Mouse (Mus musculus) kidney, adult 2 months (tissue): ENCODE data around the gene Tmem191c. TPM values are rescaled to one million over a fixed set of nuclear protein-coding genes. Genes with fewer than 3 reads are reported as not detected.

Source experiments
- DNase-seq: peaks from one replicate; pipeline ENCODE4 v3.0.0; 2021
- H3K27ac ChIP-seq: fragments of 200-500 bp; 2 replicates; pipeline ENCODE4 v1.5.1; 2012; ENCODE audit warnings: low read depth, low read length, control low read depth, inconsistent platforms; ENCODE audit not compliant: insufficient read depth
- H3K27me3 ChIP-seq: fragments of 200-500 bp; replicated peaks from 2 replicates; pipeline ENCODE4 v1.6.1; 2012; ENCODE audit warnings: mild to moderate bottlenecking, moderate library complexity, low read length, inconsistent platforms; ENCODE audit not compliant: control insufficient read depth, insufficient read depth
- H3K36me3 ChIP-seq: fragments of 200-500 bp; 2 replicates; pipeline ENCODE4 v1.6.1; 2012; ENCODE audit warnings: mild to moderate bottlenecking, moderate library complexity, low read length, inconsistent platforms; ENCODE audit not compliant: control insufficient read depth, insufficient read depth
- H3K4me1 ChIP-seq: fragments of 200-500 bp; 2 replicates; pipeline ENCODE4 v1.6.1; 2011; ENCODE audit warnings: low read length; ENCODE audit not compliant: control insufficient read depth, insufficient read depth
- H3K4me3 ChIP-seq: fragments of 200-500 bp; 2 replicates; pipeline ENCODE4 v1.5.1; 2011; ENCODE audit warnings: mild to moderate bottlenecking, low read depth, low read length, control low read depth; ENCODE audit not compliant: insufficient read depth
- CTCF ChIP-seq: fragments of 200-500 bp; conservative IDR thresholded peaks from 2 replicates; pipeline ENCODE4 v1.5.1; 2011; ENCODE audit warnings: low read depth, mild to moderate bottlenecking, control low read depth, low read length, moderate library complexity, mixed read lengths; ENCODE audit not compliant: insufficient read depth, insufficient read length
- POLR2A ChIP-seq: fragments of 200-500 bp; IDR thresholded peaks from one replicate; pipeline ENCODE4 v1.6.1; 2011; ENCODE audit warnings: low read depth, low read length, control low read depth
- WGBS: fragments of 180-500 bp; shearing (Covaris S2); methylation state at CpG from one replicate; pipeline ENCODE4 v1.1.7; 2018; 5-methylcytosine and 5-hydroxymethylcytosine counted together
- polyA plus RNA-seq: library from polyadenylated mRNA; depleted of rRNA; stranded (reverse); fragments of >200 nt; gene quantifications from 2 replicates; pipeline ENCODE4 v1.2.3, GENCODE M21; 2012

Tmem191c gene
- polyA plus RNA-seq, 1 experiment, result 7.7 TPM

GRCm38 (mm10) chr16:17261341-17261740 is 14.5 kb upstream of the Tmem191c start:
- no peak for DNase-seq
- no peaks in the 10 kb centered on the region for H3K27me3 ChIP-seq
- H3K27ac ChIP-seq, result no peak overlapping the region
- no peaks in the 10 kb centered on the region for H3K4me1 ChIP-seq
- no peaks in the 10 kb centered on the region for H3K36me3 ChIP-seq
- H3K4me3 ChIP-seq, result no peak overlapping the region
- 73% methylated on average over 1 of the region's 1 CpGs for WGBS
- TF ChIP-seq POLR2A (no peak), CTCF (no peak)

- WGBS, result 70% methylated on average over 3 of the region's 3 CpGs
- TF ChIP-seq POLR2A, result no peak
- no peak for TF ChIP-seq CTCF
- no peaks in the 10 kb centered on the region for H3K27me3 ChIP-seq
- H3K27ac ChIP-seq, result no peak overlapping the region
- no peak for DNase-seq
- no peak overlapping the region for H3K4me3 ChIP-seq
- H3K4me1 ChIP-seq, result no peaks in the 10 kb centered on the region
- no peaks in the 10 kb centered on the region for H3K36me3 ChIP-seq
Observed at GRCm38 (mm10) chr16:17266113-17266512, 9.8 kb upstream of the Tmem191c start.

GRCm38 (mm10) chr16:17267937-17268336 is 7.9 kb upstream of the Tmem191c start:
- no peak overlapping the region for H3K4me3 ChIP-seq
- no peak overlapping the region for H3K27ac ChIP-seq
- no peaks in the 10 kb centered on the region for H3K4me1 ChIP-seq
- TF ChIP-seq CTCF, result no peak
- TF ChIP-seq POLR2A, result no peak
- H3K27me3 ChIP-seq, result no peaks in the 10 kb centered on the region
- DNase-seq, result no peak
- whole genome bisulfite sequencing, result 72% methylated on average over 5 of the region's 5 CpGs
- H3K36me3 ChIP-seq, result no peaks in the 10 kb centered on the region

DNA sequence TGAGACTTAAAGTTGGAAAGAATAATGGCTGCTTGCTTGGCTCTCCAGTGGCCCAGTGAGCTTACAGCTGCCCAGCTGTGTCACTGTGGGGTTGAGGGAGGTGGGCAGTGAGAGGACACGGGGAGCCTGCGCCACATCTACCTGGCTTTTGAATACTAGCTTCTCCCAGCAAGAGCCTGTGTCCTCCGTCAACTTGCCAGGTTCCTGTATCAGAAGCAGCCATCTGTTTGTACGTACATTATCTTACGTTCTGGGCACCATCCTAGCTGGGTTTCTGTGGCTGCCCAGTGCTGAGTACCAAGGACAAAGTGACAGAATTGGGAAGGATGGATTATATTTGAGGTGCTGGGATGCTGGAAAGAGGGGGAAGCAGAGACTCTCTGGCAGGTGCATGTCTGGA is 6.0 kb upstream of the Tmem191c start:
- WGBS, result 91% methylated on average over 5 of the region's 5 CpGs
- Histone ChIP-seq H3K27me3 (no peaks in the 10 kb centered on the region), H3K4me3 (no peak overlapping the region), H3K27ac (no peak overlapping the region), H3K4me1 (no peaks in the 10 kb centered on the region), H3K36me3 (no peaks in the 10 kb centered on the region)
- TF ChIP-seq POLR2A (no peak), CTCF (no peak)
- no peak for DNase-seq

- Histone ChIP-seq H3K4me3 (no peak overlapping the region), H3K4me1 (no peaks in the 10 kb centered on the region), H3K36me3 (no peaks in the 10 kb centered on the region), H3K27me3 (no peaks in the 10 kb centered on the region), H3K27ac (no peak overlapping the region)
- peak; percentile 72 for DNase-seq
- WGBS, result 76% methylated on average over 4 of the region's 4 CpGs
- TF ChIP-seq CTCF, result peak; percentile 30; the same call in 1 of the 2 replicates
- no peak for TF ChIP-seq POLR2A
Observed at GRCm38 (mm10) chr16:17271124-17271523, 4.8 kb upstream of the Tmem191c start.

GRCm38 (mm10) chr16:17271856-17272255 is 4.0 kb upstream of the Tmem191c start:
- 76% methylated on average over 6 of the region's 6 CpGs for WGBS
- Histone ChIP-seq H3K4me3 (no peak overlapping the region), H3K27ac (no peak overlapping the region), H3K27me3 (no peaks in the 10 kb centered on the region), H3K4me1 (no peaks in the 10 kb centered on the region), H3K36me3 (no peaks in the 10 kb centered on the region)
- no peak for TF ChIP-seq CTCF
- no peak for TF ChIP-seq POLR2A
- DNase-seq, result no peak

GRCm38 (mm10) chr16:17276164-17277151 is 581 bp downstream of the Tmem191c start:
- H3K4me3 ChIP-seq, result peak overlapping the region; percentile 61
- H3K27ac ChIP-seq, result peak overlapping the region; percentile 26; the same call in 1 of the 2 replicates
- H3K27me3 ChIP-seq, result no peaks in the 10 kb centered on the region
- TF ChIP-seq POLR2A (no peak), CTCF (peak; percentile 91)
- H3K36me3 ChIP-seq, result no peaks in the 10 kb centered on the region; the same call in 1 of the 2 replicates
- no peaks in the 10 kb centered on the region for H3K4me1 ChIP-seq
- 1% methylated on average over 62 of the region's 62 CpGs for WGBS
- DNase-seq, result peak; percentile 96
